Mouse (Mus musculus) large intestine, adult 2 months (tissue): ENCODE results near the gene Nuak1. TPM values are rescaled to one million over a fixed set of nuclear protein-coding genes. Genes with fewer than 3 reads are reported as not detected.

Source experiments
- DNase-seq: peaks from one replicate; pipeline ENCODE4 v3.0.0-alpha.2; 2012; ENCODE audit warnings: low read depth, low spot score
- WGBS: fragments of 180-500 bp; shearing (Covaris S2); methylation state at CpG from one replicate; pipeline ENCODE4 v1.1.7; 2018; 5-methylcytosine and 5-hydroxymethylcytosine counted together
- polyA plus RNA-seq: library from polyadenylated mRNA; depleted of rRNA; stranded (reverse); fragments of >200 nt; gene quantifications from 2 replicates; pipeline ENCODE4 v1.2.3, GENCODE M21; 2012

The Nuak1 gene
- polyA plus RNA-seq, 1 experiment, result 1.5 TPM

- WGBS, result 69% methylated on average over 6 of the region's 6 CpGs
- DNase-seq, result no peak
Observed at GRCm38 (mm10) chr10:84413310-84413709, 27.1 kb downstream of the Nuak1 start.

GRCm38 (mm10) chr10:84412326-84412962 is 28.0 kb downstream of the Nuak1 start:
- no peak for DNase-seq
- WGBS, result 51% methylated on average over 12 of the region's 12 CpGs

- 81% methylated on average over 16 of the region's 16 CpGs for WGBS
Observed at GRCm38 (mm10) chr10:84411122-84412105, 29.0 kb downstream of the Nuak1 start.

GRCm38 (mm10) chr10:84408965-84409660 is 31.3 kb downstream of the Nuak1 start:
- 25% methylated on average over 13 of the region's 13 CpGs for WGBS
- DNase-seq, result peak; percentile 57

More at GRCm38 (mm10) chr10:84411122-84412105, 29.0 kb downstream of the Nuak1 start:
- no peak for DNase-seq

- WGBS, result 72% methylated on average over 8 of the region's 8 CpGs
Observed at GRCm38 (mm10) chr10:84405135-84405776, 35.1 kb downstream of the Nuak1 start.

GRCm38 (mm10) chr10:84401907-84402371 is 38.5 kb downstream of the Nuak1 start:
- DNase-seq, result no peak
- 41% methylated on average over 7 of the region's 7 CpGs for WGBS

More at GRCm38 (mm10) chr10:84405135-84405776, 35.1 kb downstream of the Nuak1 start:
- no peak for DNase-seq

GRCm38 (mm10) chr10:84401189-84401588 is 39.2 kb downstream of the Nuak1 start:
- DNase-seq, result no peak
- 78% methylated on average over 4 of the region's 4 CpGs for WGBS

- WGBS, result 64% methylated on average over 7 of the region's 7 CpGs
- no peak for DNase-seq
Observed at GRCm38 (mm10) chr10:84400037-84400681, 40.2 kb downstream of the Nuak1 start.

- WGBS, result 67% methylated on average over 4 of the region's 4 CpGs
- DNase-seq, result no peak
Observed at GRCm38 (mm10) chr10:84397276-84397675, 43.1 kb downstream of the Nuak1 start.

GRCm38 (mm10) chr10:84395885-84396659 is 44.3 kb downstream of the Nuak1 start:
- WGBS, result 52% methylated on average over 8 of the region's 8 CpGs
- no peak for DNase-seq

GRCm38 (mm10) chr10:84395259-84395658 is 45.1 kb downstream of the Nuak1 start:
- 66% methylated on average over 5 of the region's 5 CpGs for WGBS
- DNase-seq, result no peak

- WGBS, result 83% methylated on average over 12 of the region's 12 CpGs
- no peak for DNase-seq
Observed at GRCm38 (mm10) chr10:84393881-84394280, 46.5 kb downstream of the Nuak1 start.

GRCm38 (mm10) chr10:84393405-84393804 is 47.0 kb downstream of the Nuak1 start:
- 75% methylated on average over 9 of the region's 9 CpGs for WGBS
- DNase-seq, result no peak

- no peak for DNase-seq
- WGBS, result 76% methylated on average over 3 of the region's 3 CpGs
Observed at GRCm38 (mm10) chr10:84392723-84393081, 47.7 kb downstream of the Nuak1 start.

GRCm38 (mm10) chr10:84392027-84392722 is 48.2 kb downstream of the Nuak1 start:
- WGBS, result 35% methylated on average over 14 of the region's 14 CpGs

GRCm38 (mm10) chr10:84389707-84390106 is 50.7 kb downstream of the Nuak1 start:
- no peak for DNase-seq
- 83% methylated on average over 5 of the region's 5 CpGs for WGBS

More at GRCm38 (mm10) chr10:84392027-84392722, 48.2 kb downstream of the Nuak1 start:
- DNase-seq, result no peak

GRCm38 (mm10) chr10:84388357-84389141 is 51.8 kb downstream of the Nuak1 start:
- 59% methylated on average over 22 of the region's 22 CpGs for WGBS
- DNase-seq, result no peak
